Mouse (Mus musculus): ENCODE measurements around the gene Slc6a20b. TPM values are rescaled to one million over a fixed set of nuclear protein-coding genes. Genes with fewer than 3 reads are reported as not detected.

The Slc6a20b gene
- polyA plus RNA-seq, 1 experiment, result 0.95 TPM

GRCm38 (mm10) chr9:123640106-123640505 lies 7.7 kb upstream of the Slc6a20b start:
- Histone ChIP-seq H3K4me3 (ENCODE audit: insufficient read depth, low read length) (no peak overlapping the region), H3K4me1 (ENCODE audit: control insufficient read depth, insufficient read depth, low read length) (no peaks in the 10 kb centered on the region), H3K27ac (ENCODE audit: insufficient read depth, low read length) (no peak overlapping the region)
- no peak for TF ChIP-seq POLR2A (IDR thresholded peaks at IDR 0.05; ENCODE audit: low read depth, low read length)
- no peak for TF ChIP-seq CTCF (IDR thresholded peaks at IDR 0.05; ENCODE audit: borderline replicate concordance, insufficient read depth, low read length)

- Histone ChIP-seq H3K4me3 (ENCODE audit: insufficient read depth, low read length) (no peak overlapping the region), H3K27ac (ENCODE audit: insufficient read depth, low read length) (no peak overlapping the region), H3K4me1 (ENCODE audit: control insufficient read depth, insufficient read depth, low read length) (no peaks in the 10 kb centered on the region)
- TF ChIP-seq POLR2A (IDR thresholded peaks at IDR 0.05; ENCODE audit: low read depth, low read length) (no peak), CTCF (IDR thresholded peaks at IDR 0.05; ENCODE audit: borderline replicate concordance, insufficient read depth, low read length) (no peak)
Measured at GRCm38 (mm10) chr9:123638668-123639089, 6.3 kb upstream of the Slc6a20b start.

GRCm38 (mm10) chr9:123638231-123638630 lies 5.9 kb upstream of the Slc6a20b start:
- H3K4me3 ChIP-seq (ENCODE audit: insufficient read depth, low read length), result no peak overlapping the region
- no peak overlapping the region for H3K27ac ChIP-seq (ENCODE audit: insufficient read depth, low read length)
- no peak for TF ChIP-seq POLR2A (IDR thresholded peaks at IDR 0.05; ENCODE audit: low read depth, low read length)
- no peak for TF ChIP-seq CTCF (IDR thresholded peaks at IDR 0.05; ENCODE audit: borderline replicate concordance, insufficient read depth, low read length)
- no peaks in the 10 kb centered on the region for H3K4me1 ChIP-seq (ENCODE audit: control insufficient read depth, insufficient read depth, low read length)

- Histone ChIP-seq H3K27ac (ENCODE audit: insufficient read depth, low read length) (no peak overlapping the region), H3K4me1 (ENCODE audit: control insufficient read depth, insufficient read depth, low read length) (no peaks in the 10 kb centered on the region), H3K4me3 (ENCODE audit: insufficient read depth, low read length) (no peak overlapping the region)
- TF ChIP-seq CTCF (IDR thresholded peaks at IDR 0.05; ENCODE audit: borderline replicate concordance, insufficient read depth, low read length) (no peak), POLR2A (IDR thresholded peaks at IDR 0.05; ENCODE audit: low read depth, low read length) (no peak)
Measured at GRCm38 (mm10) chr9:123636771-123637170, 4.4 kb upstream of the Slc6a20b start.

- TF ChIP-seq CTCF (IDR thresholded peaks at IDR 0.05; ENCODE audit: borderline replicate concordance, insufficient read depth, low read length), result no peak
- TF ChIP-seq POLR2A (IDR thresholded peaks at IDR 0.05; ENCODE audit: low read depth, low read length), result no peak
- Histone ChIP-seq H3K4me1 (ENCODE audit: control insufficient read depth, insufficient read depth, low read length) (no peaks in the 10 kb centered on the region), H3K4me3 (ENCODE audit: insufficient read depth, low read length) (no peak overlapping the region), H3K27ac (ENCODE audit: insufficient read depth, low read length) (no peak overlapping the region)
Measured at GRCm38 (mm10) chr9:123632993-123633392, 628 bp upstream of the Slc6a20b start.

GRCm38 (mm10) chr9:123631666-123632065 lies 699 bp downstream of the Slc6a20b start:
- TF ChIP-seq CTCF (IDR thresholded peaks at IDR 0.05; ENCODE audit: borderline replicate concordance, insufficient read depth, low read length) (no peak), POLR2A (IDR thresholded peaks at IDR 0.05; ENCODE audit: low read depth, low read length) (no peak)
- Histone ChIP-seq H3K4me1 (ENCODE audit: control insufficient read depth, insufficient read depth, low read length) (no peaks in the 10 kb centered on the region), H3K27ac (ENCODE audit: insufficient read depth, low read length) (no peak overlapping the region), H3K4me3 (ENCODE audit: insufficient read depth, low read length) (no peak overlapping the region)

- TF ChIP-seq CTCF (IDR thresholded peaks at IDR 0.05; ENCODE audit: borderline replicate concordance, insufficient read depth, low read length) (no peak), POLR2A (IDR thresholded peaks at IDR 0.05; ENCODE audit: low read depth, low read length) (no peak)
- Histone ChIP-seq H3K4me1 (ENCODE audit: control insufficient read depth, insufficient read depth, low read length) (no peaks in the 10 kb centered on the region), H3K4me3 (ENCODE audit: insufficient read depth, low read length) (no peak overlapping the region), H3K27ac (ENCODE audit: insufficient read depth, low read length) (no peak overlapping the region)
Measured at GRCm38 (mm10) chr9:123625821-123626220, 6.5 kb downstream of the Slc6a20b start.

- H3K4me3 ChIP-seq (ENCODE audit: insufficient read depth, low read length), result no peak overlapping the region
- H3K27ac ChIP-seq (ENCODE audit: insufficient read depth, low read length), result no peak overlapping the region
- no peaks in the 10 kb centered on the region for H3K4me1 ChIP-seq (ENCODE audit: control insufficient read depth, insufficient read depth, low read length)
Measured at GRCm38 (mm10) chr9:123624741-123625140, 7.6 kb downstream of the Slc6a20b start.

GRCm38 (mm10) chr9:123620311-123621098 lies 11.9 kb downstream of the Slc6a20b start:
- TF ChIP-seq POLR2A (IDR thresholded peaks at IDR 0.05; ENCODE audit: low read depth, low read length) (no peak), CTCF (IDR thresholded peaks at IDR 0.05; ENCODE audit: borderline replicate concordance, insufficient read depth, low read length) (no peak)
- no peak overlapping the region for H3K4me3 ChIP-seq (ENCODE audit: insufficient read depth, low read length)
- H3K27ac ChIP-seq (ENCODE audit: insufficient read depth, low read length), result no peak overlapping the region
- no peaks in the 10 kb centered on the region for H3K4me1 ChIP-seq (ENCODE audit: control insufficient read depth, insufficient read depth, low read length)

More at GRCm38 (mm10) chr9:123624741-123625140, 7.6 kb downstream of the Slc6a20b start:
- TF ChIP-seq CTCF (IDR thresholded peaks at IDR 0.05; ENCODE audit: borderline replicate concordance, insufficient read depth, low read length), result no peak

- no peak overlapping the region for H3K4me3 ChIP-seq (ENCODE audit: insufficient read depth, low read length)
- no peaks in the 10 kb centered on the region for H3K4me1 ChIP-seq (ENCODE audit: control insufficient read depth, insufficient read depth, low read length)
- no peak overlapping the region for H3K27ac ChIP-seq (ENCODE audit: insufficient read depth, low read length)
- TF ChIP-seq POLR2A (IDR thresholded peaks at IDR 0.05; ENCODE audit: low read depth, low read length) (no peak), CTCF (IDR thresholded peaks at IDR 0.05; ENCODE audit: borderline replicate concordance, insufficient read depth, low read length) (no peak)
Measured at GRCm38 (mm10) chr9:123601529-123601928, 30.8 kb downstream of the Slc6a20b start.
